Mouse (Mus musculus): ENCODE data around the gene Pex26. TPM values are rescaled to one million over a fixed set of nuclear protein-coding genes. Genes with fewer than 3 reads are reported as not detected.

Gene Pex26
- polyA plus RNA-seq (2012; rRNA removed) = 20.7 and 21.5 TPM in 2 replicates

DNA sequence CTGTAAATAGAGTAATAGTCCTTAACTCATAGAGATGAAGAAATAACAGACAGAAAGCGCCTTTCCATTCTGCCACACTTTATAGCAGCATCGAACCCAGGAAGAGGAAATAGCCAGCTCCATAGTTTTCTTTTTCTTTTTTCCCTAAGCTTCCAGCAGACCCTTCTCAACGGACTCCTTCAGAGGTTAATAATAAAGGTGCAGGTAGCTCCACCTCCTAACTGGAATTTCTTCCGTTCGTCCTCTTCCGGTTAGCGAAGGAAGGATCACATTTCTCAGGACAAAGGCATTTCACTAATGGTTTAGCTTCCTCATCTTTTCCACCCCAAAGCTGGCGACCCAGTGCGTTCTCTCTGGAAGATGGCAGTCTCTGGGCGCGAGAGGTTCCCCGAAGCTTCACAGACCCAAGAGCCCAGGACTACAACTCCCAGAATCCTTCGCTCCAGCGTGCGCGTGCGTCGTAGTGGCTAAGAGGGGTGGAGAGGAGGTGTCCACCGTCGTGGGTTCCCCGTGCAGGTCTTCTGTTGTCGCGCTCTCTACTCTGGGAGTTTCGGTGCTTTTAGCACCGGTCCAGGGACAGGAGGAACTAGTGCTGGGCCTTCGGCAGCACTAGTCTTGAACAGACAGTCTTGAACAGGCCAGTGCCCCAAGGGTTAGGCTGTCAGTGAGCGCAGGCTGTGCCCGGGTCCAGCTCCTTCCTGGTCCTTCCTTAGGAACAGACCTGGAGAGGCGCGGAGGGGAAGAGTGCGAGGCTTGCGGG lies at the start of gene Pex26:
Pex26 (plus strand) TSS at position 254 of the 760 bp plus-strand sequence.

DNA sequence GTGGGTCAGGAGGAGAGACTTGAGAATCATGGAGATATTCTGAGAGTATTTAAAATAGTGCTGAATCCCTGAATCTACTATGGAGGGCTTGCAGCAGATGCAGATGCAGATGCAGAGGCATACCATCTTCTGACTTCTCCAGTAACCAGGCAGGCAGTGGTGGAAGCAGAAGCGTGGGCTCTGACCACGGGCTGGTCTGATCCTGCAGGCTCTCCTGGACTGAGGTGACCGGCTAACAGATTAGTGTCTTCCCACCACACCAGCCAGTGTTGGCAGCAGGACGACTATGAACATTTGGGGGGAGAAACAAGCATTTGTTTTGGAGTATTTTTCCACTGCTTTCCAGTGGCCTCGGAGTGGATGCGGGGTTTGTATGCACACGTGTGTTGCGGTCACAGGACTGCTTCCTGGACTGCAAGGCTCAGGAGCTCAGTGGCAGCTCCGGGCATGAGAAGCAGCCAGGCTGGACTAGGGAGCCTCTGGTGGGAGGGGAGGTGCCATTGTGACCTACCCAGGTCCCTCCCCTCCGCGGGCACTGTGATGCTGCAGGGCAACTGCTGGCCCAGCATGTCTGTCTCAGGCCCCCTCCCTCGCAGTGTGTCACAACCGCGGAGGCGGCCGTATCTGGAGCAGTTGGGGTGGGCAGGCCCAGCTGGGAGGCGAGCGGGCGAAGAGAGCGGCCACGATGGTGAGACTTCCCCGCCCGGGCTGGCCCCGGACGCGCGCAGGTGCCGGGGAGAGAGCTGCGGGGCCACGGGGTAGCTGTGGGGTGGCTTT lies 26.9 kb downstream of the Pex26 start, which contains the start of gene Tuba8:
Tuba8 (plus strand) TSS at position 548 of the 777 bp plus-strand sequence.

DNA sequence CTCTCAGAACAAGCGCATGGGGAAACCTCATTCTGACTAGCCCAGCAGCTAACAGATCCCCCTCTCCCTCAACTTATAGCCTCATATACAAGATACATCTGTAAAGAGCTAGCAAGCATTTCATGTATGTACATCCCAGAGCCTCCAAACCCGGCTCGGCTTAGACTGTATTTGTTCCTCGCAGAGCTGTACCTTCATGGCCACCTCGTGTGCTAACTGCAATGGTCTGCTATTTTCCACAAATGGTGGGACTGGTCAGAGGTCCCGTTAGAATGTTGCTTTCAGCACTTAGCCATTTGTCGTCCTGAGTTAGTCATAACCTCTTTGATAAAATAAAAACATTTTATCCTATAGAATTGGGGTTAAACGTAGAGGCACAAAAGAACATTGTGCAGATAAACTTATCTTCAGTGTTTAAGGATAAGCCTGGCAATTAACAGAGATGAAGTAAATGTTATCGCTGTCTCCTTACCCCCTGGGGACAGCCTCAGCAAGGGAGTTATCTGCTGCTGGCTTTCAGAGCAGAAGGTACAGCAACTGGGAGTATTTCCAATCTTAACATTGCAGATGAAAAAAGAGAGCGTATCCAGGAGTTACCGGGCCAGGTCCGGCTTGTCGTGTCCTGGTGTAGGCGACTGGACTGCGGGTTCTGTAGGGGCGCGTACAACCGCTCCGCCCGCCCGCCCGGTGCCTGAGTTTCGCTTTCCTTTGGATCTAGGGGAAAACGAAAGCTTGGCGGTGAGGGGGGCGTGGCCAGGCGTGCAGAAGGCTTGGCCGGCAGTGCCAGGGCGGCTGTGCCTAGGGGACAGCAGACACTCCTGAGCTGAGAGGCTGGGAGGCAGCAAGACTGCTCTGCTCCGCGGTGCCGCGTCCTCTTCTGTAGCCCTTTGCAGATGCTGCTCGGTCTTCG lies 61.9 kb downstream of the Pex26 start, which contains the start of gene Usp18:
Usp18 (plus strand) TSS at position 780 of the 910 bp plus-strand sequence.

Other genes with a start within 250 kb of the Pex26 start
- 33.6 and 35.2 TPM in 2 replicates for gene Mical3, start 52.7 kb upstream of the Pex26 start, polyA plus RNA-seq (2012; rRNA removed)
- gene Tuba8, start 27.0 kb downstream of the Pex26 start, polyA plus RNA-seq (2012; rRNA removed) = 0.10 and 0.13 TPM in 2 replicates
- gene Usp18, start 62.2 kb downstream of the Pex26 start, polyA plus RNA-seq (2012; rRNA removed) = 3.6 and 5.3 TPM in 2 replicates
- 19.9 and 21.8 TPM in 2 replicates for gene Slc6a13, start 116.6 kb downstream of the Pex26 start, polyA plus RNA-seq (2012; rRNA removed)
- gene Slc6a12, start 159.4 kb downstream of the Pex26 start, polyA plus RNA-seq (2012; rRNA removed) = 1.2 and 2.0 TPM in 2 replicates